Mouse (Mus musculus) CD4-positive, CD25-positive, alpha-beta regulatory T cell, adult 9 weeks (primary cell): ENCODE measurements around the gene Nabp2. TPM values are rescaled to one million over a fixed set of nuclear protein-coding genes. Genes with fewer than 3 reads are reported as not detected.

Experiments
- polyA plus RNA-seq: library from polyadenylated mRNA; unstranded; fragments of 100-300 nt; shearing (Covaris generic); gene quantifications from one replicate; pipeline ENCODE4 v1.2.1, GENCODE M21; 2017

Nabp2 gene
- polyA plus RNA-seq = 131 TPM

GRCm38 (mm10) chr10:128411211-128412054 is at the start of gene Nabp2, which contains the start of gene Rnf41:
TSS of gene Nabp2 (minus strand) at chr10:128411492.
TSS of gene Rnf41 (plus strand) at chr10:128411657.

DNA sequence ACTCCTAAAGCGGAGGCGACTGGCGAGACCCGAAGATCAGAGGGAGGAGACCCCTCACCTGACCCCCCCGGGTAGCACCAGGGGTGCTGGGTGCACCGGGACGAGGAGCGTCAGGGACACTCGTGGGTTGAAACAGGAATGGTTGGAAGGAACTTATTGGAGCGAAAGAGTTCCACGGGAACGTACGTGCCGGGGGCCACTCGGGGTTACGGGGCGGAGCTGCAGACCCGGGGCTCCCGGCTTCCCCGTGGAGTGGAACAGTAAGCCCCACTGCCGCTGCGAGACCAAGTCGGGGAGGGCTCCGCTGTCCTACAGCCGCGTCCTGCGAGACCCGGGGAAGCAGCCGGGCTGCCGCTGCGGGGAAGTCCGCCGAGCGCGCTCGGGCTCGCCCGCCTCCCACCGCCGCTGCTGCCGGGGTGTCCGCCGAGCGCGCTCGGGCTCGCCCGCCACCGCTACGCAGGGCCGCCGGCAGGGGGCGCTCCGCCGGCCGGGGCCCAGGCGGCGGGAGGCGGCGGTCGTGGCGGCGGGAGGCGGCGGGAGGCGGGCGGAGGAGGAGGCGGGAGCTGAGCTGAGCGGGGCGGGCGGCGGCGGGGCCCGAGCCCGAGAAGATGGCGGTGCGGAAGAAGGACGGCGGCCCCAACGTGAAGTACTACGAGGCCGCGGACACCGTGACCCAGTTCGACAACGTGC is 47.6 kb upstream of the Nabp2 start, which contains the start of gene Smarcc2:
TSS of gene Smarcc2 (plus strand) at position 530 of the 690 bp plus-strand sequence.

GRCm38 (mm10) chr10:128401056-128401455 is 10.2 kb downstream of the Nabp2 start, which contains the start of gene Slc39a5:
TSS of gene Slc39a5 (minus strand) at chr10:128401229.

DNA sequence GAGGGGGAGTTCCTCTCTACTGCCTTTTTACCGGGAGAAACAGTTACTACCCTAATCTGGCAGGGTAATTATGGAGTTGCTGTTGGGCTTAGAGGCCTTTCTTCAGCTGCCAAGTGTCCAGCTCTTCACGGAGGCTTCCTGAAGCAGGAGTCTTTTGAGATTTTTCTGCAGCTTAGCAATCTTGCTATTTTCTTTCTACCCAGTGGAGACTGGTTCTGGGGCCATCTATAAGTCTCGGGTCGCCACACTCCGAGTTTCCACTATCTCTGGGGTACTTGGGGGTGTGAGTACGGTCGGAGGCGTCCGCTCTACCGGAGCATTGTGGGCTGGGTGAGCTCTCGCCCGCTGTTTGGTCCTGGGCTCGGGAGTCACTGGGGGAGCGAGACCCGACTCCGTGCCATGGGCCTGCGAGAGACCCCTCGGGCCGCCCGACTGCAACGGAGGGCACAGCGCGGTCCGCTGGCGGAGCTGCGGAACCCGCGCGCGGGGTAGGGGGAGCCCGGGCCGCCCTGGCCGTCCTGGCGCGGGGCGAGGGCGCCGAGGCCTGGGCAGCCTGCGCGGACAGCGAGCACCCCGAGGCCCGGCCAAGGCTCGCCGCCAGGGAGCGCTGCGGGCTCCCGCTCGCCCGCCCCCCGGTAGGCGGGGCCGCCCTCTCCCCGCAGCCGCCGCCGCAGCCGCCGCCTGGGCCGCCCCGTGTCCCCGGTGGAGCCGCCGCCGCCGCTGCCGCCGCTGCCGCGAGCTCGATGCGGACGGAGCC is 34.7 kb downstream of the Nabp2 start, which contains the start of gene Ankrd52:
TSS of gene Ankrd52 (plus strand) at position 661 of the 757 bp plus-strand sequence.

GRCm38 (mm10) chr10:128368402-128369217 is 42.7 kb downstream of the Nabp2 start, which contains the start of gene Coq10a:
TSS of gene Coq10a (minus strand) at chr10:128368997.

Other genes with a start within 250 kb of the Nabp2 start
- 35.9 TPM for gene Rbms2, start 231.2 kb downstream of the Nabp2 start, polyA plus RNA-seq
- 0.33 TPM for gene Gls2, start 217.0 kb downstream of the Nabp2 start, polyA plus RNA-seq
- 19.0 TPM for gene Spryd4, start 199.7 kb downstream of the Nabp2 start, polyA plus RNA-seq
- gene Mip, start 185.7 kb downstream of the Nabp2 start, polyA plus RNA-seq = not detected
- gene Timeless, start 179.4 kb downstream of the Nabp2 start, polyA plus RNA-seq = 30.7 TPM
- gene Apon, start 157.4 kb downstream of the Nabp2 start, polyA plus RNA-seq = not detected
- not detected for gene Apof, start 142.8 kb downstream of the Nabp2 start, polyA plus RNA-seq
- gene Stat2, start 140.9 kb downstream of the Nabp2 start, polyA plus RNA-seq = 95.2 TPM
- not detected for gene Il23a, start 112.7 kb downstream of the Nabp2 start, polyA plus RNA-seq
- 51.5 TPM for gene Pan2, start 108.2 kb downstream of the Nabp2 start, polyA plus RNA-seq
- gene Cnpy2, start 89.0 kb downstream of the Nabp2 start, polyA plus RNA-seq = 154 TPM
- 182 TPM for gene Cs, start 73.8 kb downstream of the Nabp2 start, polyA plus RNA-seq
- 14.7 TPM for gene Coq10a, start 42.5 kb downstream of the Nabp2 start, polyA plus RNA-seq
- gene Ankrd52, start 34.4 kb downstream of the Nabp2 start, polyA plus RNA-seq = 1.5 TPM
- gene Slc39a5, start 10.3 kb downstream of the Nabp2 start, polyA plus RNA-seq = not detected
- gene Rnf41, start 165 bp upstream of the Nabp2 start, polyA plus RNA-seq = 50.5 TPM
- gene Smarcc2, start 47.8 kb upstream of the Nabp2 start, polyA plus RNA-seq = 134 TPM
- gene Myl6, start 82.7 kb upstream of the Nabp2 start, polyA plus RNA-seq = 1,630 TPM
- 4.7 TPM for gene Myl6b, start 87.2 kb upstream of the Nabp2 start, polyA plus RNA-seq
- 115 TPM for gene Esyt1, start 114.4 kb upstream of the Nabp2 start, polyA plus RNA-seq
- gene Zc3h10, start 136.3 kb upstream of the Nabp2 start, polyA plus RNA-seq = 34.2 TPM
- gene Rpl41, start 137.8 kb upstream of the Nabp2 start, polyA plus RNA-seq = 3,447 TPM
- gene Pa2g4, start 154.5 kb upstream of the Nabp2 start, polyA plus RNA-seq = 43.8 TPM
- gene Erbb3, start 178.2 kb upstream of the Nabp2 start, polyA plus RNA-seq = 12.0 TPM
- 866 TPM for gene Rps26, start 215.3 kb upstream of the Nabp2 start, polyA plus RNA-seq
- 123 TPM for gene Ikzf4, start 234.5 kb upstream of the Nabp2 start, polyA plus RNA-seq